Mouse (Mus musculus) v-Abl transformed pro-B cells (cell line): ENCODE results near the gene Rasgrp1.

Experiments used
- in situ Hi-C, 2 experiments: fragments of 400-800 bp; cut with MboI; formaldehyde crosslinking; loops; one replicate each; pipeline ENCODE4 v1.15.1; 2025; ENCODE audit not compliant: unreplicated experiment in 2 of 2

Rasgrp1 gene

DNA sequence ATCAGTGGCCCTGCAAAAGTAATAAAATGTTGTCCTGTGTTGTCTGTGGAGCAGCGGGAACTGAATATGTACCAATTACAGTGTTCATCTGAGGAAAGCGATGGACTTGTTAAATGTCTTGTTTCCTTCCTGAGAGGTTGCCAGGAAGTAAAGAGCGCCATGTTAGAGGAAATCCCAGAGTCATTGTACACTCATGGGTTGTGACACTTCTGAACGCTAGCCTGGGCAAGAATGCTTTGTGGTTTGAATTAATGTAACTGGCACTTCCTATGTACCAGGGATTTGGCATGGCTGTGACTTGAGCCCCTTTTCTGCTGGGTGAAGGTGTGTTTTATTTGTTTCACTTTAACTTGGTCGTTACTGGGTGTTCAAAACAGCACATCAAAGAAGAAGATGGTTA is 80.6 kb downstream of the Rasgrp1 start:
- in situ Hi-C loops = loop anchor here (5.0 kb wide), 3 partner anchors 80 to 185 kb away; partner anchors contain the start of gene Rasgrp1 (in 1 of the 2)

- in situ Hi-C loops = no loop called here
These were observed 85.2 kb downstream of the Rasgrp1 start for GRCm38 (mm10) chr2:117257617-117258016.

- in situ Hi-C loops = no loop called here
These were observed 87.4 kb downstream of the Rasgrp1 start for GRCm38 (mm10) chr2:117255415-117255814.

GRCm38 (mm10) chr2:117250001-117250510 is 92.7 kb downstream of the Rasgrp1 start:
- in situ Hi-C loops = loop anchor here in 1 of 2 experiments (5.0 kb wide), 1 partner anchor 92 kb away; the partner anchor contains the start of gene Rasgrp1

GRCm38 (mm10) chr2:117249255-117250000 is 93.4 kb downstream of the Rasgrp1 start, which contains the start of gene Fam98b:
TSS of gene Fam98b (plus strand) at chr2:117249739.
- in situ Hi-C loops = loop anchor here in 1 of 2 experiments (25.0 kb wide), 1 partner anchor 1137 kb away; no protein-coding TSS in a partner anchor

DNA sequence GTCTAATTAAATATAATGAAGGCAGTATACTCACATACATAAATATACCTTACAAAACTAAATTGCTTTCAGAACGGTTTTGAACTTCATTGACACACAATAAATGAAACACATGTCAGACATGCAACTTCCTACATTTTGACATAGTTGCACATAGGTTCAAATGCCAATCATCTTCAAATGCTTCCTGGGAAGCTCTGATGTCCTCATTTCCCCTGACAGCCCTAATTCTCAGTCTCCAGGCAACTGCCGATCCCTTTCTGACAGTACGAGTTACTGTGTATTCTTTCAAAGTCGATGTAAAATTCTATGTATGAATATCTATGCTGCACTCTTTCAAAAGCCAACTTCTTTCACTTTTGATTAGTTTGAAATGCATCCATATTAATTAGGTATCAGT is 100.8 kb downstream of the Rasgrp1 start:
- in situ Hi-C loops = loop anchor here in 1 of 2 experiments (25.0 kb wide), 1 partner anchor 1130 kb away; no protein-coding TSS in a partner anchor

GRCm38 (mm10) chr2:117231257-117231656 is 111.5 kb downstream of the Rasgrp1 start:
- in situ Hi-C loops = loop anchor here (5.0 to 25.0 kb wide), 3 partner anchors 109 to 1119 kb away; partner anchors contain the start of gene Spred1 (in 1 of the 2)

GRCm38 (mm10) chr2:117230261-117230660 is 112.5 kb downstream of the Rasgrp1 start:
- in situ Hi-C loops = loop anchor here (5.0 to 25.0 kb wide), 3 partner anchors 108 to 1118 kb away; partner anchors contain the start of gene Spred1 (in 1 of the 2)
